Mouse (Mus musculus) thymus, postnatal 0 days (tissue): ENCODE results near the gene Clpb. TPM values are rescaled to one million over a fixed set of nuclear protein-coding genes. Genes with fewer than 3 reads are reported as not detected.

Experiments used
- DNase-seq: peaks from one replicate; pipeline ENCODE4 v3.0.0-alpha.2; 2015; ENCODE audit warnings: low spot score
- polyA plus RNA-seq: library from polyadenylated mRNA; unstranded; fragments of >200 nt; fragmentation: Nextera tagmentation; extraction: Ambion mirVana; gene quantifications from 2 replicates; pipeline ENCODE4 v1.2.1, GENCODE M21; 2015

Clpb gene
- polyA plus RNA-seq, 1 experiment from 2014 or later: 30.5 TPM

- no peak for DNase-seq
Observed at GRCm38 (mm10) chr7:101820295-101821030, 157.0 kb downstream of the Clpb start.

- peak; percentile 27 for DNase-seq
Observed at GRCm38 (mm10) chr7:101821571-101822501, 158.4 kb downstream of the Clpb start.

- DNase-seq: no peak
Observed at GRCm38 (mm10) chr7:101822836-101823757, 159.7 kb downstream of the Clpb start.

DNA sequence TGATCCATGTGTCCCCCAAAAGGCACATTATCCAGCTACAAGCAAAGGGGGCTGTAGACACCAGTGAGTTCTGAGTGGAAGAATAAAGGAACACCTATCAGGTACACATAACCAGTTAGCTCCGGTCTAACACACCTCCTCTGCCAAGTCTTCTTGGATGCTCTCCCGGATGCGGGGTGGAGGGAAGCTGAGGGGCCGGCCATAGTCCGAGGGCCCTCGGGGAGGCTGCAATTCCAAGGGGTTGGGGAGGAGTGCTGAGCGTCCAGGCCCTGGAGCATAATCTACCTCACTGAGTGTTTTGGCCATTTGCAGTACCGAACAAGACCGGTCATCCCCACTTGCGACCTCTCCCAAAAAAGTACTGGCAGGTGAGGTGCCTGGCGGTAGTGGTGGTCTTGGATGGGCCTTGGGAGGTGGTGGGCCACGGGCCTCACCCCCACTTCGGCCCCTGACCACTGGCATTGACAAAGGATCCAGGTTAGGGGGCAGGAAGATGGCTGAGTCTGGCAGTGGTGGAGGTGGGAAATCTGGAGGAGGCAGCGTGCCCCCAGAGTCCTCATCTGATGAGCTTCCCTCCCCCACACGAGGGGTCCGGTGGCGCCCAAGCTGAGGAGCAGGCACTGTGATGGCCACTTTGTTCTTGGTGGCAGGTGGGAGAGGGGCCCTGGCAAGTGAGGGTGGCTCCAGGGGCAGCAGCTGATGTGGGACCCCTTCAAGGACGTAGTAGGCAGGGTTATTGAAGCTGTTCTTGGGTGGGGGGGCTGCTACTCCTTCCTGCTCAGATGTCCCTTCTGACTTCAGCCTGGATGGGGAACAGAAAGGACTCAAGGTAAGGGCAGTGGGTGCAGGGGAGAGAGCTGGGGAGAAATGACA lies 160.6 kb downstream of the Clpb start:
- no peak for DNase-seq

GRCm38 (mm10) chr7:101830373-101830772 lies 166.9 kb downstream of the Clpb start:
- no peak for DNase-seq

- no peak for DNase-seq
Observed at GRCm38 (mm10) chr7:101831437-101831836, 168.0 kb downstream of the Clpb start.

DNA sequence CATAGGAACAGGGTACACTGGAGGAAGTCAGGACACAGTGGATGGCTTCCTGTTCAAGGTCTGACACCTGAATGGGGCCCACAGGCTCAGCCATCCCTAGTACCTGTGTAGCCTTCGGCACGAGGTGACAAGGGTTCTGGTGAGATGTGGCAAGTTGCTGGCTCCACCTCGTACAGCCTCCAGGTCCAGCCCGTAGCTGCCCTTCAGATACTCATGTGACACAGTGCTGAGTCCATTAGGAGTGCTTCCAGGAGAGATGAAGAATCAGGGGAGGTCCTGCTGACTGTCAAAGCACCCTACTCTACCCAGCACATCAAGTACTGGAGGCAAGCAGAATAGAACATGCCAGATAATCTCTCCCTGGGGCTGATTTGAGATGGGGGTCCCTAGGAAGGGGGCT lies 168.9 kb downstream of the Clpb start:
- DNase-seq: no peak

DNA sequence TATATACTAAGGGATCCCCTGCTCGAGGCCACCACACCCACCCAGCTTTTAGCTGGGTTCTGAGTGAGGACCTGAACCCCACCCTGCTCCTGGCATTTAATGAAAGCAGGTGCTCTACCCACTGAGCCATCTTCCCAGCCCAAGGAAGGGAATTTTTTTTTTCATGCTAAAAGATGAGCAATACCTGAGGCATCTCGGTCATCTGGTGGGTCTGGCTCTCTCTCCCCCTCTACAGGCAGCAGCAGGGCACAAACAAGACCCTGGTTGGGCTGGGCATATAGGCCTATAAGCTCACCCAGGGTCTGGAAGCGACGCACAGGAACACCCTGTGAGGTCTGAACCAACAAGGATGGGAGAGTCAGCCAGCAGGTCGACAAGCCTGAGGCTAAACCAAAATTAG lies 169.9 kb downstream of the Clpb start:
- no peak for DNase-seq

DNA sequence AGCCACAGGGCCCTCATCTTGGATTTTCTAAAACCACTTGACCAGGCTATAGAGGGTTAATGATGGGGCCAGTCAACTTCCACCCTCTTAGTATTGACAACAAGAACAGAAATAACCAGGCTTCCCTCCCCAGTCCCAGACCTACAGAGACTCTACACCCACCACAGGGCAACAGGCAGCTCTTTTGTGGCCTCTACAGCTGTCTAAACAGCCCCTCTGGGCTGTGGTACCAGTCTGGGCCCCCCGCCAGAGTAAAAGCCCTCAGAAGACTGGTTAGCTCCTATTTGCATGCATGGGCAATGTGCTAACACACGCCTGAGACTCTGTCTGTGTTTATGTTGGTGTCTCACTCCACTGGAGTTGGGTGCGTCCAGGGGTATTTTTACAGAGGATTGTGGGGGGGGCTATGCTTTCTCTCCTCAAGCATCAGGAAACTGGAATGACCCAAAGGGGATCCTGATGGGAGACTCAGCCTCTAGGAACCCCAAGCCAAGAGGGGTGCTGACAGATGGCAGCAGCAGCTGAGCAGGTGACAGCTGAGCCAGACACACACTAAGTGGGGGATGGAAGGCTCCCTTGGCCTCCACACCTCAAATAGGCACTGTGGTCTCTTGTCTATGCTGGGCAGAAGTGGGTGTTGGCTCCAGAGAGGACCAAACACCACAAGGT lies 170.6 kb downstream of the Clpb start:
- no peak for DNase-seq

DNA sequence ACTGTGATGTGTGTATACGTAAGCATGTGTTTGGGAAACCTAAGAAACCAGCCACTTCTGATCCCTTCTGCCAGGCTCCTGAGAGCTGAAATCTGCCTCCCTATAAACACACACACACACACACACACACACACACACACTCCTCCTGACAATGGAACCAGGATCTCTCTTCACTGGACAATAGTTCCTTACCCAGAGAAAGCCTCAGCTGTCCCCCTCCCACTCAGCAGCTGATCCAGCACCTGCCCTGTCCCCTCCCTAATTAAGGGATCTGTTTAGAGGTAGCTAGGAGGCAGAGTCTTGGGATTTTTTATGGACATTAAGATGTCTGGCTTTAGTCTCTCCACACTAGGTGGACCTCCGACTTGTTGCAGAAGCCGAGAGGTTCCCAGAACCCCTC lies 171.5 kb downstream of the Clpb start:
- DNase-seq: no peak

DNA sequence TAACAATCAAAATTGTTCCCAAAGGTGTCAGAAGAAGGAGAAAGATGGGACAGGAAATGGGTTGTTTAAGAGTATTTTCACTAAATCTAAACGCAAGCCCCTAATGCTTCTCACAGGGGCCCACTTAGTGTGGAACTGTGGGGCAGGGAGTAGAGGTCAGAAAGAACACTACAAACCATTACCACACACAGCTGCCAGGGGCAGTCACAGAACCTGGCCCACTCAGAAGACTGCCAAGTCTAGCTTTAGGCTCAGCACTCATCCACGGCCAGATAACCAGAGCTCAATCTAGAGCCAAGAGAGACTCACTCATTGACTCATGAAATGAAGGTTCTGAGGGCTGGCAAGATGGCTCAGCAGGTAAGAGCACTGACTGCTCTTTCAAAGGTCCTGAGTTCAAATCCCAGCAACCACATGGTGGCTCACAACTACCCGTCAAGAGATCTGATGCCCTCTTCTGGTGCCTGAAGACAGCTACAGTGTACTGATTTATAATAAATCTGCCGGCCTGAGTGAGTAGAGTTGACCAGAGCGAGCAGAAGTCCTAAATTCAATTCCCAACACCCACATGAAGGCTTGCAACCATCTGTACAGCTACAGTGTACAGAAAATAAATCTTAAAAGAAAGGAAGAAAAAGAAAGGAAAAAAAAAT lies 172.2 kb downstream of the Clpb start:
- no peak for DNase-seq

- DNase-seq: peak; percentile 60
Observed at GRCm38 (mm10) chr7:101836271-101837153, 173.1 kb downstream of the Clpb start.

GRCm38 (mm10) chr7:101837154-101837605 lies 173.7 kb downstream of the Clpb start:
- no peak for DNase-seq

- DNase-seq: peak; percentile 35
Observed at GRCm38 (mm10) chr7:101837606-101838471, 174.4 kb downstream of the Clpb start, which contains the start of gene Inppl1. Inppl1 (minus strand) TSS chr7:101838229.

GRCm38 (mm10) chr7:101844186-101844585 lies 180.8 kb downstream of the Clpb start:
- no peak for DNase-seq
